Mouse (Mus musculus) hindlimb bud, embryonic 11.5 days (tissue): Measurements from ENCODE around the gene Tmc3.

Experiments
- DNase-seq: peaks from one replicate; pipeline ENCODE4 v3.0.0-alpha.2; 2012; ENCODE audit warnings: low read depth, low spot score; ENCODE audit errors: extremely low spot score

Tmc3 gene

GRCm38 (mm10) chr7:83598997-83599912 lies 14.5 kb downstream of the Tmc3 start:
- no peak for DNase-seq

DNA sequence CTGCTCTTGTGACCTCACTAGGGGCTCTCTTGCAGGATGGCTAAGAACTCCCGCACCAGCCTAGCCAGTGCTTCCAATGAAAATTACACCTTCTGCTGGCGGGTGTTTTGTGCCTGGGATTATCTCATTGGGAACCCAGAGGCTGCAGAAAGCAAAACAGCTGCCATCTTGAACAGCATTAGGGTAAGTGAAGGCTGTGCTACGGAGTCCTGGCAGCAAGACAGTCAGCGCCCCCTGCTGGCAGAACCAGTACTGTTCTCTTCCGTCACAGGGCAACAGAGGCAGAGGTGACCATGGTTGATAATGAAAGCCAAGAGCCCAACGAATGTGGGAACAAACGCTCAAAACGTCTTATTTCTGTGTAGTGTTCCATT lies 15.2 kb downstream of the Tmc3 start:
- DNase-seq, result peak; percentile 16

GRCm38 (mm10) chr7:83604180-83604944 lies 19.6 kb downstream of the Tmc3 start:
- DNase-seq, result no peak

DNA sequence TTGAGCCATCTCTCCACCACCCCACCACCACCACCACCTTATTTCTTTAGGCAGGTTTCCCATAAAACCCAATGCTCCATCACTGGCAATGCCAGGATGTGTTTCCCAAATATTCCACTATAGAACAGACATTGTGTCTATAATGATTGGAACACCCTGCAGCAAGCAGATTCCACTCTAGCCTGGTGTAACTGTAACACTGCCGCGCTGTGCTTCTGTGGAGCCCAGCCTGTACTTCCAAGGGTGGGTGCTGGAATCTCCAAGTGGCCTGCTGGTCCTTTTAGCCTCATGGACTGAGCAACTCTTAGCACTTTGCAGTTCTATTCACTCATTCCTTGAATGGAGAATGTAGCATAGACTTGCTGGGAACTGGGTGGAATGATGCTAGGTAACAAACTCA lies 22.1 kb downstream of the Tmc3 start:
- DNase-seq, result no peak

GRCm38 (mm10) chr7:83609891-83610290 lies 25.2 kb downstream of the Tmc3 start:
- DNase-seq, result no peak

DNA sequence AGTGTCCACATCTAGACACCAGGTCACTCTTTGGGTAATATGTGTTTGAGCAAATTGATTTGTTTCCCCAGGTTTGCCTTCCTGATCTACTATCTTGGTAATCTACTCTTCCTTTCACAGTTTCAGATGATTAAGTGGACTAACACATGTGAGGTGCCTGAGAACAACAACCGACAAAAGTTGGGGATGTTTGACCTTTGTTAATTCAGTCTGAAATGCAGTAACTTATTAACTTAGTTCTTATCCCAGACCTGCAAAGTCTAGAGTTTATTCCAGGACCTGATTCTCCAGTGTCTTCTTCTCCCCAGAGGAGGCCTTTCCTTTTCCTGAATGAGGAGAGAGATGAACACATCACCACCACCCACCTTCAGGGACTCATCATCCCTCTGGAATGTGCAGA lies 27.2 kb downstream of the Tmc3 start:
- no peak for DNase-seq

DNA sequence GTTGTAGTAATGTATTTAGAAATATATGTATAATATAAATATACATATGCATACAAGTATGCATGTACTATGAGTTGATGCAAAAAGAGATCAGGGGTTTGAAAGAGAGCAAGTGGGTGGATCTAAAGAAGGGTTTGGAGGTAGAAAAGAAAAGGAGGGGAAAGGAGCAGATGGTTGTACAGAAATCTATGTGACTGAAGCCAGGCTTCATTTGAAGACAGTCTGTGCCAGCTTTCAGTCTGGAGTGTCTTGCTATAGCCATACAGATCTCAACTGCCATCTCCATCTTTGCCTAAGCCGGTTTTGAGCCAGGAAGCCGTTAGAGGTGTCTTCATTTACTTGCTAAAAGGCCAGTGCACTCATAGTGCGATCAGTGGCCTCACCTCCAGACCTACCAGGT lies 30.5 kb downstream of the Tmc3 start:
- no peak for DNase-seq

DNA sequence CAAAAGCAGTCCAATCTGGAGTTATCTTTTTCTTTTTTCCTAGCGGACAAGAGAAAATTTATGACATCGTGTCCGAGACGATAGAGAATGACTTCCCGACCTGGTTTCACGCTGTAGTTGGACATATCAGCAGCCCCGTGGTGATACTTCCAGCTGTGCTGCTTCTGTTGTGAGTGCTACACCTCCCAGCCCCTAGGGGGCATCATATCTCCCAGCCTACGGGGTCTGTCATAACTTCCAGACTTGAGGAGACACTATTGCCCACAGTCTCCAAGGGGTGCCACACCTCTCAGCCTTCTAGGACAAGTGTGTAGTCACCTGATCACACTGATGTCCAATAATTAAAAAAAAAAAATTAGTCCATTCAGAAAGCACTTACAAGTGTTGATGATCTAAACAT lies 31.1 kb downstream of the Tmc3 start:
- DNase-seq, result no peak

- DNase-seq, result no peak
These were observed 31.5 kb downstream of the Tmc3 start for GRCm38 (mm10) chr7:83616268-83616667.

- DNase-seq, result no peak
These were observed 34.0 kb downstream of the Tmc3 start for GRCm38 (mm10) chr7:83618709-83619108.

- DNase-seq, result no peak
These were observed 37.9 kb downstream of the Tmc3 start for GRCm38 (mm10) chr7:83622582-83622981.

DNA sequence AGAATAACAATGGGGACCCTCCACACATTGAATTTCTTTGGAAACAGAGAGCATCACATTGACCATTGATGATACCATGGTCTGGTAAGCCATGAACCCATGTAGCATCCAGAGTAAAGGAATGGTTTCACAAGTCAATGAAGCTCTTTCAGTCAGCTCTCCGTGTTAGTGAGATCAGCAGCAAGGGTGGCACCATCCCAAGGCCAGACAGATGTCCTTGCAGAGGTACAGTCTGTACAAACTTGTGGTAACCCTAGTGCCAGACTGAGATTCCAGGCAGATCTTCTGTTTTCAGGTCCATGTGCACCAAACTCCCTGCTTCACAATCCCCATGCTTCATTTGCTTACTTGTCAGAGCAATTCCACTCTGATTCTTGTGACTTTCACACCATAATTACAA lies 39.3 kb downstream of the Tmc3 start:
- DNase-seq, result no peak

- no peak for DNase-seq
These were observed 42.0 kb downstream of the Tmc3 start for GRCm38 (mm10) chr7:83626557-83627257.

GRCm38 (mm10) chr7:83627369-83627768 lies 42.6 kb downstream of the Tmc3 start:
- no peak for DNase-seq

DNA sequence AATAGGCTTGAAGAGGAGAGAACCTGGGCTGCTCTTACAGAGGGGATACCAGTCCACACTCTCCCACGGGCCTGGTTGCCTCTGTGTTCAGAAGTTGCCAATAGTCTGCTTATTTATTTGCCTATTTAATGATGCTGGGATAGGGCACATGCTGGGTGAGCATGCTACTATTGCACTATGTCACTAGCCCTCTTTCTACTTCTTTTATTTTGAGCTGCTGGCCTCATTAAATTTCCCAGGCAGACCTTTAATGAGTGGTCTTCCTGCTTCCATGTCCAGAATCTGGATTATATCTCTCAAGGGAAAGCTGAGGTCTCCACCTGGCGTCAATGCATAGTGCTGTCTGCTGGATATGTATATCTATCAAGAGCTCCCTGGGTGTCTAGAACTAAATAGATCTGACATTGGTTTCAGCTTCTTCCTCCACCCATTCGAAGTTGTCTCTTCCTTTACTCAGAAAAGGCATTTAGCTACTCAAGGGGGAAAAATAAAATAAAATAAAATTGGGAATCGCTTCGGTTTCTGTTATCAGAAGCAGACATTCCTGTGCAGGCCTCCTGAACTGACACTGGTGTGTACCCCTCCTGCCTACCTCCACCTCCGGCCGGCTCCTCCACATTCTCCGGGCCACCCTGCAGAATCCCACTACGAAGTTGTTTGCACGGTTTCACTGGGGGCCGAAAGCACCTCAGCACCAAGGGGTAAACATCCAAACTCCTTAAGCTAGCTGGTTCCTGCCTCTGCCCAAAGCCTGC lies 46.5 kb downstream of the Tmc3 start:
- DNase-seq, result no peak

DNA sequence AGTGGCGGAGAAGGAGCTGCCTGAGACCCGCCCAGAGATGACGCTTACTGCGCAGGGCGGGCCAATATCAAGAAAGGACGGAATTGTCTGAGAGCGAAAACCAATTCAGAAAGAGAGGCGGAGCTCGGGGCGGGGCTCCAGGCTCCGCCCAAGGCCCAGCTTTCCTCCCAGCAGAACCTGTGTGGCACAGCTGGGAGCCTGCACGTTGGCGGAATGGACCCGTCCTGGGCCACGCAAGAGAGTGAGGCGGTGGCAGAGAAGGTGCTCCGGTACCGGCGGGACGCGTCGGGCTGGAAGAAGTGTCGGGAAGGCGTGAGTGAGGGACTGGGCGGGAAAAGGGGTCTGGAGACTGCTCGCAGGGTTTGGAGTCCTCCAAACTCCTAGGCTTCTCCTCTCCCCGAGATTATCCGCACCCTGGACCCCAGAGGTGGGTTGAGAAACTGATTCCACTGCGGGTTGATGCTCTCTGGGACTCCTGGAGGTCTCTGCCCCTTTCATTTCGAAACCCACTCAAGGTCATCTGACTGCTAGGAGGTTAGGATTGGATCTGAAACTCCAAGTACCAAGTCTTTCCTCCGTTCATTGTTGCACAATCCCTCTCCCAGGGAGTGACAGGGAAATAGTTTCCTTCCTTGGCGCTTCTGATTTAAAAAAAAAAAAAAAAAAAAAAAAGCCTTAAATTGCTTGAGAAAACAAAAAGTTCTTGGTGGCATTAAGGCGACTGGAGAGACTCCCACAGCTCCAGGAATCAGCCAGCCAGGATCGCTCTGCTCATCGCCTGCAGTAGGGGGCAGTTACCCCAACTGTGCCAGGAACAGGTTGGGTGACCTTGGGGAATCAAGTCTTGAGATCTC lies 47.3 kb downstream of the Tmc3 start, which contains the start of gene Stard5:
Stard5 (plus strand) TSS at position 132 of the 854 bp plus-strand sequence.
- peak; percentile 73 for DNase-seq

GRCm38 (mm10) chr7:83632682-83633120 lies 48.0 kb downstream of the Tmc3 start:
- DNase-seq, result no peak

GRCm38 (mm10) chr7:83633856-83634255 lies 49.1 kb downstream of the Tmc3 start:
- no peak for DNase-seq

DNA sequence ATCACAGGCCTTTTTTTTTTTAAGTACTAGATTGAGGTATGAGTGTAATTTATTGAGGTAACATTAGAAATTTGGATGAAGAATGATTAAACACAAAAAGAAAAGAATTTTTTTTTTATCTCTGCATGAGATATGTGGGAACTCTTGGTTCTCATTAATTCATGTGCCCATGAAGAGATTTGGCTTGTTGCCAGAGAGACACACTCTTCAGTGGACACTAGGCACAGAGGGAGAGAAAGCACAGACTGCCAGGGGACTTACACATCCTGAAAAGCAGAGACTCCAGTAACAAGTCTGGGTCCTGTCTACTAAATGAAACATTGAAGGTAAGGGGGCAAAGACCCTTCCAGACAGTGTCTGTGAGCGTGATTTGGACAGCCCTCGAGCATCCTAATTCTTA lies 51.0 kb downstream of the Tmc3 start:
- DNase-seq, result no peak

GRCm38 (mm10) chr7:83636425-83636824 lies 51.7 kb downstream of the Tmc3 start:
- no peak for DNase-seq
